Mouse (Mus musculus): ENCODE measurements at regions not wholly inside any gene's neighbourhood (a gene's known extent, or its start where the extent isn't known, plus 50 kb on each side); places are given as distances from the start of the nearest gene placed in this dataset.
A peak's percentile ranks its signal among the peaks of the same experiment; 100 is the strongest.

GRCm38 (mm10) chr5:90021447-90021846 is 138.3 kb upstream of the Adamts3 start:
- Histone ChIP-seq H3K4me3 (no peak overlapping the region), H3K36me3 (ENCODE audit: control insufficient read depth, insufficient read depth) (no peaks in the 10 kb centered on the region), H3K79me2 (ENCODE audit: control insufficient read depth, insufficient read depth) (no peaks in the 10 kb centered on the region), H3ac (ENCODE audit: control insufficient read depth, insufficient read length) (no peak overlapping the region), H3K4me2 (ENCODE audit: low read depth) (no peak overlapping the region), H3K27me3 (ENCODE audit: control insufficient read depth, insufficient read depth, insufficient read length) (no peaks in the 10 kb centered on the region)
- TF ChIP-seq CEBPB (IDR thresholded peaks at IDR 0.05; ENCODE audit: insufficient read depth, poor library complexity, severe bottlenecking): no peak

GRCm38 (mm10) chr5:90000758-90001157 is 117.6 kb upstream of the Adamts3 start:
- Histone ChIP-seq H3K27me3 (ENCODE audit: control insufficient read depth, insufficient read depth, insufficient read length) (no peaks in the 10 kb centered on the region), H3K36me3 (ENCODE audit: control insufficient read depth, insufficient read depth) (no peaks in the 10 kb centered on the region), H3ac (ENCODE audit: control insufficient read depth, insufficient read length) (no peak overlapping the region), H3K4me3 (no peak overlapping the region), H3K4me2 (ENCODE audit: low read depth) (peak overlapping the region; percentile 15), H3K79me2 (ENCODE audit: control insufficient read depth, insufficient read depth) (no peaks in the 10 kb centered on the region)
- TF ChIP-seq POLR2A (IDR thresholded peaks at IDR 0.05; ENCODE audit: insufficient read length, low read depth) (no peak), MYOD1 (IDR thresholded peaks at IDR 0.05; ENCODE audit: control insufficient read depth in 1 of 3, insufficient read length in 2 of 3, low read depth in 2 of 3) (no peak)

- no peak overlapping the region for H3ac ChIP-seq (ENCODE audit: control insufficient read depth, insufficient read length)
- no peaks in the 10 kb centered on the region for H3K27me3 ChIP-seq (ENCODE audit: control insufficient read depth, insufficient read depth, insufficient read length)
- no peak overlapping the region for H3K4me3 ChIP-seq
- H3K36me3 ChIP-seq (ENCODE audit: control insufficient read depth, insufficient read depth): no peaks in the 10 kb centered on the region
- no peaks in the 10 kb centered on the region for H3K79me2 ChIP-seq (ENCODE audit: control insufficient read depth, insufficient read depth)
- TF ChIP-seq SRF (IDR thresholded peaks at IDR 0.05; ENCODE audit: control insufficient read depth, insufficient read length, low read depth) (no peak), MAX (IDR thresholded peaks at IDR 0.05; ENCODE audit: low read depth) (no peak), TCF3 (IDR thresholded peaks at IDR 0.05; ENCODE audit: insufficient read length, low read depth) (no peak), MYOD1 (IDR thresholded peaks at IDR 0.05; ENCODE audit: control insufficient read depth in 1 of 3, insufficient read length in 2 of 3, low read depth in 2 of 3) (no peak), REST (IDR thresholded peaks at IDR 0.05; ENCODE audit: insufficient read depth, insufficient read length) (no peak), TCF12 (IDR thresholded peaks at IDR 0.05; ENCODE audit: insufficient read depth, poor library complexity, severe bottlenecking) (no peak), CEBPB (IDR thresholded peaks at IDR 0.05; ENCODE audit: insufficient read depth, poor library complexity, severe bottlenecking) (no peak), POLR2AphosphoS2 (IDR thresholded peaks at IDR 0.05; ENCODE audit: insufficient read length, low read depth) (no peak), POLR2A (IDR thresholded peaks at IDR 0.05; ENCODE audit: insufficient read length, low read depth) (no peak), E2F4 (IDR thresholded peaks at IDR 0.05; ENCODE audit: insufficient read depth) (no peak), USF1 (IDR thresholded peaks at IDR 0.05; ENCODE audit: low read depth) (no peak), MYOG (IDR thresholded peaks at IDR 0.05; ENCODE audit: control insufficient read depth in 1 of 3, insufficient read depth in 1 of 3, insufficient read length in 2 of 3, low read depth in 2 of 3) (no peak)
- H3K4me2 ChIP-seq (ENCODE audit: low read depth): no peak overlapping the region
Measured at GRCm38 (mm10) chr5:89991568-89991967, 108.4 kb upstream of the Adamts3 start.

GRCm38 (mm10) chr5:89981627-89982026 is 98.5 kb upstream of the Adamts3 start:
- no peak overlapping the region for H3K4me3 ChIP-seq
- TF ChIP-seq TCF12 (IDR thresholded peaks at IDR 0.05; ENCODE audit: insufficient read depth, poor library complexity, severe bottlenecking) (no peak), USF1 (IDR thresholded peaks at IDR 0.05; ENCODE audit: low read depth) (no peak), MYOG (IDR thresholded peaks at IDR 0.05; ENCODE audit: control insufficient read depth in 1 of 3, insufficient read depth in 1 of 3, insufficient read length in 2 of 3, low read depth in 2 of 3) (no peak), MYOD1 (IDR thresholded peaks at IDR 0.05; ENCODE audit: control insufficient read depth in 1 of 3, insufficient read length in 2 of 3, low read depth in 2 of 3) (no peak), SRF (IDR thresholded peaks at IDR 0.05; ENCODE audit: control insufficient read depth, insufficient read length, low read depth) (no peak), POLR2A (IDR thresholded peaks at IDR 0.05; ENCODE audit: insufficient read length, low read depth) (no peak), POLR2AphosphoS2 (IDR thresholded peaks at IDR 0.05; ENCODE audit: insufficient read length, low read depth) (no peak), CEBPB (IDR thresholded peaks at IDR 0.05; ENCODE audit: insufficient read depth, poor library complexity, severe bottlenecking) (no peak), TCF3 (IDR thresholded peaks at IDR 0.05; ENCODE audit: insufficient read length, low read depth) (no peak), E2F4 (IDR thresholded peaks at IDR 0.05; ENCODE audit: insufficient read depth) (no peak)
- H3K4me2 ChIP-seq (ENCODE audit: low read depth): no peak overlapping the region
- H3K79me2 ChIP-seq (ENCODE audit: control insufficient read depth, insufficient read depth): no peaks in the 10 kb centered on the region
- no peaks in the 10 kb centered on the region for H3K27me3 ChIP-seq (ENCODE audit: control insufficient read depth, insufficient read depth, insufficient read length)
- H3ac ChIP-seq (ENCODE audit: control insufficient read depth, insufficient read length): no peak overlapping the region
- H3K36me3 ChIP-seq (ENCODE audit: control insufficient read depth, insufficient read depth): no peaks in the 10 kb centered on the region

GRCm38 (mm10) chr5:89980204-89980603 is 97.1 kb upstream of the Adamts3 start:
- no peak overlapping the region for H3ac ChIP-seq (ENCODE audit: control insufficient read depth, insufficient read length)
- TF ChIP-seq USF1 (IDR thresholded peaks at IDR 0.05; ENCODE audit: low read depth) (no peak), MAX (IDR thresholded peaks at IDR 0.05; ENCODE audit: low read depth) (no peak), TCF3 (IDR thresholded peaks at IDR 0.05; ENCODE audit: insufficient read length, low read depth) (no peak), SRF (IDR thresholded peaks at IDR 0.05; ENCODE audit: control insufficient read depth, insufficient read length, low read depth) (no peak), POLR2AphosphoS2 (IDR thresholded peaks at IDR 0.05; ENCODE audit: insufficient read length, low read depth) (no peak), TCF12 (IDR thresholded peaks at IDR 0.05; ENCODE audit: insufficient read depth, poor library complexity, severe bottlenecking) (no peak), E2F4 (IDR thresholded peaks at IDR 0.05; ENCODE audit: insufficient read depth) (no peak), CEBPB (IDR thresholded peaks at IDR 0.05; ENCODE audit: insufficient read depth, poor library complexity, severe bottlenecking) (no peak), MYOG (IDR thresholded peaks at IDR 0.05; ENCODE audit: control insufficient read depth in 1 of 3, insufficient read depth in 1 of 3, insufficient read length in 2 of 3, low read depth in 2 of 3) (no peak)
- no peaks in the 10 kb centered on the region for H3K27me3 ChIP-seq (ENCODE audit: control insufficient read depth, insufficient read depth, insufficient read length)
- H3K36me3 ChIP-seq (ENCODE audit: control insufficient read depth, insufficient read depth): no peaks in the 10 kb centered on the region
- no peaks in the 10 kb centered on the region for H3K79me2 ChIP-seq (ENCODE audit: control insufficient read depth, insufficient read depth)
- no peak overlapping the region for H3K4me3 ChIP-seq
- no peak overlapping the region for H3K4me2 ChIP-seq (ENCODE audit: low read depth)
